Mouse (Mus musculus) adrenal gland, postnatal 0 days (tissue): ENCODE measurements around the gene Ptgdr. TPM values are rescaled to one million over a fixed set of nuclear protein-coding genes. Genes with fewer than 3 reads are reported as not detected.

ENCODE experiments used
- polyA plus RNA-seq: library from polyadenylated mRNA; unstranded; fragments of >200 nt; fragmentation: Nextera tagmentation; extraction: Ambion mirVana; gene quantifications from 2 replicates; pipeline ENCODE4 v1.2.1, GENCODE M21; 2015

The Ptgdr gene
- 0.06 TPM in 1 of 2 replicates, not detected in the other for polyA plus RNA-seq

DNA sequence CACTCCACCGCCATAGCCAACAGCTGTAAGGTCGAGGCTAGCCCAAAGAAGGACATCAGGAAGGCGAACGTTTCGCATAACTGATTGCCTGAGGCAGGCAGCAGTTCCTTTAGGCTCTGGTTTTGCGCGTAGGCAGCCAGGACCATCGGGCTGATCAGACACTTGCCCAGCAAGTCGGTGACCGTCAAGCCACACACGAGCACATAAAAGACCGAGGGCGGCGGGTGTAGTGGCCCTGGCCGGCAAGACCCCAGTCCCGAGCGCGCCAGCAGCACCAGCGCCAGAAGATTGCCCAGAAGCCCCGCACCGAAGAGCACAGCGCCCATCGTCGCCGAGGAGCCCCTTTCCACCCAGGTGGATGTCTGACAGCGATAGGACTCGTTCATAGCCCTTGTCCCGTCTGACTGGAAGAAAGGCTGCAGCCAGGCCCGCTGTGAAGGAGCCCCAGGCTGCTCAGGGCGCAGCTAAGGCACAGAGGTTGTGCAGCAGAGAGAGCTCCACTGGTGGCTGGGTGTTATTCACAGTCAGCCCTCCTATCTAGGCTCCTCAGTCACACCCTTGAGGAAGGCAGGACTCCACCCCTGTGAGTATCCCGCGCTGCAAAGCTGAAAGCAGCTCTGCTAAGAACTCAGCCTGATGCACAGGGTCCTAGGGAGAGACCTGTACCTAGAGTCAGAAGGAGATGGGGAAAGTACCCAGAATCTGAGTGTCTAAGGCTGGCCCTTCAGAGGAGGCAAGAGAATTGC lies at the start of gene Ptgdr:
Gene Ptgdr, minus strand, starts transcription at position 508 of the 746 bp plus-strand sequence.

Other genes with a start within 250 kb of the Ptgdr start
- gene Gm5624, start 231.4 kb downstream of the Ptgdr start, polyA plus RNA-seq: not detected in 2 replicates
- gene Gm8257, start 152.9 kb downstream of the Ptgdr start, polyA plus RNA-seq: not detected in 2 replicates
- gene Gm8267, start 109.0 kb downstream of the Ptgdr start, polyA plus RNA-seq: not detected in 2 replicates
- 0.20 and 0.65 TPM in 2 replicates for gene Ptger2, start 128.8 kb upstream of the Ptgdr start, polyA plus RNA-seq